Mouse (Mus musculus): ENCODE measurements around the gene Dad1. TPM values are rescaled to one million over a fixed set of nuclear protein-coding genes. Genes with fewer than 3 reads are reported as not detected.
"Not testable (repeated sequence)": the region's sequence is repeated elsewhere in the genome, so short reads cannot be mapped to it uniquely, and the experiment has no call there.

Gene Dad1
- total RNA-seq, 2 experiments from 2014 or later: 114 to 126 TPM

DNA sequence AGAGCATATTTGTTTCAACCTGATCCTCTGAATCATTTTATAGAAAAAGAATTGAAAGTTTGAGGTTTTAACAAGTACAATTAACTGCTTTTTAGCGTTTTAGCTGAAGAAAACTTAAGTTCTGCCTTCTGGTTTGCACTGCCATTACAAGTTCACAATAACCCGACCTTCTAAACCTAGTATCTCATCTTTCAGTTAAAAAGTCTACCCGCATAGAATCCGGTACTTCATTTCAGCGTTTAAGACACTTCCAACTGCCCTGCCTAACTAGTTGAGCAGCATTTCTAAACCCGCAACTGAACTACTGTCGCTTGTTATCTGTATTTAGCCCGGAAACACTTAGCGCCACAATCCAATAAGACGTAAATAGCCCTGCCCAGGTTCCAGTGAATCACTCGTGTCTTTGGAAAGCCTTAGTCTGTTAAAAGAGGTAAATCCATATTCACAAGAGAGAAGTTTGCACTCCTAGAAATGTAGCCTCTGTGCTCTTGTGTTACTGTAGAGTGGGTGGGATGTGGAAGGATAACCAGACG, 832 bp upstream of the Dad1 start:
- DNase-seq (ENCODE audit: low spot score in 2 of 2): no peak
- intact Hi-C loops (cut with DNase I): loop anchor here (5.0 kb wide), 2 partner anchors 108 to 173 kb away; partner anchors contain the start of genes Mrpl52 and Oxa1l

DNA sequence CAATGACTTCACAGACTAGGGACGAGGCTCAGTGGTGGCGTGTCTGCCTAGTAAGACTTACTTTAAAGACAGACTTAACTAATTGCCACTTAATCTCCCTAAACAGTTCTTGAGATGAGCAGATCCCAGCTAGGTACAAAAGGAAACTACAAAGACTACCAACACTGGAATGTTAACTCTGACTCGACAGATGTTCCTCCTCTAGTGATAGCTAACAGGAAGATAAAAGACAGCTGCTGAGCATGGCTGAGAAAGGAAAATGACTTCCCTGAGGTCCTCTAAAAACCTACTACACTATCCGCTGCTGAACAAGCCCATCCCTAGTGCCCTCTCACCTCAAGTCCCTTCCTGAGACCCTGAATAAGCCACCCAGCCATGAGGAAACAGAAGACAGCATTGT, 3.8 kb downstream of the Dad1 start:
- no peak for DNase-seq (ENCODE audit: low spot score in 2 of 2)
- intact Hi-C loops (cut with DNase I): loop anchor here (5.0 kb wide), 1 partner anchor 177 kb away; the partner anchor contains the start of gene Mrpl52

DNA sequence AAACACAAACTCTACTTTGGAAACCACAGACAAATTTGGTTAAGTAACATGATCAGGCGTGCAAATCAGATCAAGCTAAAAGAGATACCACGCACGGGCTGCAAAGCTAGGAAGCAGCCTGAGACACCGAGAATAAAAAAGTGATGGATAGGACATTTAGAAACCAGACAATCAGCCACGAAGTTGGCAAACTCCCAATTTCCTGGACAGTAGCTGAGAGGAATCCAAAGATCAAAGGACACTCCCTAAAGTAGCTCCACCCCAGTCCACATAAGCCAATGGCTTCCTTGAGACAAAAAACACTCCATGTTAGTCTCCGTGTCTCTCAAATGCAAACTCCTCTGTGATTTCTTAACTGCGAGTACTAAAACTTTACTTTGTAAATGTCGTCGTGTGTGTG, 4.6 kb downstream of the Dad1 start:
- intact Hi-C loops (cut with DNase I): loop anchor here (5.0 kb wide), 1 partner anchor 163 kb away; no protein-coding TSS in a partner anchor
- no peak for DNase-seq (ENCODE audit: low spot score in 2 of 2)

DNA sequence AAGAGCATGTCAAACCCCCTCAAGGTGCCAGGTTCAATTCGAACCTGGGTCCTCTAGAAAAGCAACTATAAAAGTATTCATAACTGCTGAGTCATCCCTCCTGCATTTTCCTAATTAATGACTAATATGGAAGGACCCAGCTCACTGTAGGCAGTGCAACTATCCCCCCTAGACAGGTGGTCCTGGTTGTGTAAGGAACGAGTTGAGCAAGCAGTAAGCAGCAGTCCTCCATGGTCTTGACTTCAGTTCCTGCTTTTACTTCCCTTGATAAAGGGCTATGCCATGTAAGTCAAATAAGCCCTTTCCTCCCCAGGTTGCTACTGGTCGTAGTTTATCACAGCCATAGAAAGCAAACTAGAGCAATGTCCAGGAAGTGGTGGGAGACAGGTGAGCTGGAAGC, 7.7 kb downstream of the Dad1 start:
- intact Hi-C loops (cut with DNase I): loop anchor here (5.0 kb wide), 1 partner anchor 166 kb away; no protein-coding TSS in a partner anchor
- no peak for DNase-seq (ENCODE audit: low spot score in 2 of 2)

GRCm38 (mm10) chr14:54244183-54244582, 9.7 kb downstream of the Dad1 start:
- no peak for DNase-seq (ENCODE audit: low spot score in 2 of 2)
- intact Hi-C loops (cut with DNase I): no loop called here

- intact Hi-C loops (cut with DNase I): no loop called here
- DNase-seq (ENCODE audit: low spot score in 2 of 2): no peak
Measured at GRCm38 (mm10) chr14:54240542-54240941, 13.4 kb downstream of the Dad1 start.

DNA sequence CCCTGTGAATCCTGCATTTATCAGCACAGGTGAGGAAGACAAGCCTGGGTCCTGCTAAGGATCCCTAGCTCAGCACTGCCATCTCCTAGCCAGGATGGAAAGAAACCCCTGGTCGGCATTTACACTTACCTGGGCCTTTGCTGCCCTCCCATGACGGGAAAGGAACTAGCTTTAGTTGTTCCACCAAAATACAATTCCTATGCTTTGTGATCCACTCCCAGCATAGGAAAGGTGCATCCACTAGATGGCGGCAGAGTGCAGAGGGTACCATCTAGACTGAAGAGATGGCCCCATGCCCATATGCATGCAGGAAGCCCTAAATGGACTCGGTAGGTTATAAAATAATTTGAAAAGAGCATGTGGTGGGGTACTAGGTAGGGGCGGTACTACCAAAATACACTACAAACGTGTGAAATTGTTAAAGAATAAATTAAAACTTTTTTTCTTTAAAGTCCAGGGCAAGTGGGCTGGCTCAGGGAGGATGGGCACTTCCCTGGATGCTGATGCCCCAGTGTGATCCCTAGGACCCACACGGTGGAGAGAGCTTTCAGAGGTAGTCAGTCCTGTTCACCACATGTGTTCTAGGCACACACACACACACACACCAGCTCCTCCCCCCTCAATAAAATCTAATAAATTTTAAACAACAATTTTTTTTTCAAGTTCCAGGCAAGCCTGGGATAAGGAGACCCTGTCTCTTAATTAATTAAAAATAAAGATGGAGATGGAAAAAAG, 14.7 kb downstream of the Dad1 start:
- intact Hi-C loops (cut with DNase I): no loop called here
- DNase-seq (ENCODE audit: low spot score in 2 of 2): peak; percentile 73 to 80

GRCm38 (mm10) chr14:54236881-54237280, 17.0 kb downstream of the Dad1 start:
- intact Hi-C loops (cut with DNase I): no loop called here
- DNase-seq (ENCODE audit: low spot score in 2 of 2): no peak

GRCm38 (mm10) chr14:54235825-54236540, 17.9 kb downstream of the Dad1 start:
- DNase-seq (ENCODE audit: low spot score in 2 of 2): no peak
- intact Hi-C loops (cut with DNase I): no loop called here

- DNase-seq (ENCODE audit: low spot score in 2 of 2): no peak
- intact Hi-C loops (cut with DNase I): no loop called here
Measured at GRCm38 (mm10) chr14:54234231-54235040, 19.5 kb downstream of the Dad1 start.

DNA sequence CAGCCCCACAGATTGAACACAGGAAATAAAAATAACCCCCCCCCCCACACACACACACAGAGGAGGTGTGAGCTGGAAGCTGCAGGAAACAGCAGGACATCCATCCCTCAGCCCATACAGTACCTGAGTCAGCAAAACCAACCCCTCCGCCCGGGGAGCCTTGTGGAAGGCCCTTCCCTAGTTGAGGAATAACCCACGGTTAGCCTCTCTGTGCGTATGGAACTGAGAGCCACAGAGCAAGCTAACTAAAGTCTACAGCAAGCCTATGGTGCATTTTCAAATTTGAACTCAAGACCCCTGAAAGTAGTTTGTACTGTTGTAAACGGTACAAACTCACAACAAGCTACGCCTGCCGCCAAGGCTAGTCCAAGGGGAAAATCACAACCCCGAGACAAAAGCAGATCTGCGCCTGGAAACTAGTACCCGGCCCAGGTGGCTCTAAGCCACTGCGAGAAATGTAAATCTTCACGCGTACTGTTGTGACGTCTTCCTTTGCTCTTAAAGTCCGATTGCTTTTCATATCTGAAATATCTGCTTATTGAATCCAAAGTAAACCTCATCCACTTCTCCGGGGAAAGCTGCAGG, 20.3 kb downstream of the Dad1 start:
- intact Hi-C loops (cut with DNase I): no loop called here
- no peak for DNase-seq (ENCODE audit: low spot score in 2 of 2)

GRCm38 (mm10) chr14:54232811-54233558, 20.9 kb downstream of the Dad1 start:
- intact Hi-C loops (cut with DNase I): no loop called here
- DNase-seq (ENCODE audit: low spot score in 2 of 2): no peak

- intact Hi-C loops (cut with DNase I): no loop called here
- no peak for DNase-seq (ENCODE audit: low spot score in 2 of 2)
Measured at GRCm38 (mm10) chr14:54232143-54232542, 21.8 kb downstream of the Dad1 start.

- DNase-seq (ENCODE audit: low spot score in 2 of 2): no peak
- intact Hi-C loops (cut with DNase I): no loop called here
Measured at GRCm38 (mm10) chr14:54231176-54231956, 22.5 kb downstream of the Dad1 start.

- intact Hi-C loops (cut with DNase I): no loop called here
Measured at GRCm38 (mm10) chr14:54230638-54231150, 23.2 kb downstream of the Dad1 start.

GRCm38 (mm10) chr14:54229849-54230248, 24.1 kb downstream of the Dad1 start:
- intact Hi-C loops (cut with DNase I): loop anchor here (2.0 to 5.0 kb wide), 6 partner anchors 168 to 412 kb away; partner anchors contain the start of genes Ajuba, Cdh24 and Gm17606

More at GRCm38 (mm10) chr14:54230638-54231150, 23.2 kb downstream of the Dad1 start:
- DNase-seq (ENCODE audit: low spot score in 2 of 2): no peak

GRCm38 (mm10) chr14:54228933-54229713, 24.8 kb downstream of the Dad1 start:
- intact Hi-C loops (cut with DNase I): loop anchor here (2.0 to 5.0 kb wide), 6 partner anchors 167 to 413 kb away; partner anchors contain the start of genes Ajuba, Cdh24 and Gm17606
- no peak for DNase-seq (ENCODE audit: low spot score in 2 of 2)

More at GRCm38 (mm10) chr14:54229849-54230248, 24.1 kb downstream of the Dad1 start:
- DNase-seq (ENCODE audit: low spot score in 2 of 2): not testable (repeated sequence)

Data from left cerebral cortex, postnatal 36 days (tissue).